Mouse (Mus musculus): Measurements from ENCODE around the gene Tcf12.

Tcf12 gene

GRCm38 (mm10) chr9:72085017-72085416 lies 26.7 kb downstream of the Tcf12 start:
- DNase-seq (ENCODE audit: low spot score) = no peak

DNA sequence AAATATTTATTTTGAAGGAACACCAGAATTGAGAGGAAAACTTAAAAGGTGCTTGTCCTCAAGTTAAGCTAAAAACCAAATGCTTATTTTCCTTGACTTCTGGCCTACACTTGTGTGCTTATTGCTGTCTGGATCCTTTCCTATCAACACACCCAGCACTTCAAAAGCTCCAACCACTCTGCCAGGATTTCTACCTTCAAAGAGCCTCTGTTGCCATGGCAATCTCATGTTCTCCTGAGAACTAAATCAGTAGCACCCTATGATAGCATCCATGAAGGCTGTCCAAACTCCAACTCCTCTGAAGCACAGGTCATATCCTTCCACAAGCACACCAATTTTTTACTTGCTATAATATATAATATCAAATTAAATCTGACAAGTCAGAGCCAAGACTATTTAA lies 27.5 kb downstream of the Tcf12 start:
- DNase-seq (ENCODE audit: low spot score) = peak; percentile 12

GRCm38 (mm10) chr9:72076158-72076557 lies 35.5 kb downstream of the Tcf12 start:
- DNase-seq (ENCODE audit: low spot score) = no peak

DNA sequence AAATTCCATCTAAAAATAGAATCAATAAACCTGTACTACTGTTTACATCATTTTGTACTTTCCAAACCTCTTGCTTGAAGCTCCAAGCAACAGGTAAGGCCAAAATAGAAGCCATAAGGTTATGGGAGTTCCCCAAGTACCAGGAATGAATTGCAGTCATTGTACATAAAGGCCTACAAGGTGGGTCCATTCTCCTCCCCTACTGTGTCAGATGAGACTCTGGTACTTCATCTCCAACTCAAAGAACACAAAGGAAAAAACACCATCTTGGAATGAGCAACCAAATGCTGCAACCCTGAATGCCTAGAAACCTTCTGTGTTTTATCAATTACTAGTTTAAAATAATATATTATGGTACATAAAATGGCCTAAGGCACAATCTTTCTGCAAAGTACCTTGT lies 45.5 kb downstream of the Tcf12 start:
- no peak for DNase-seq (ENCODE audit: low spot score)

GRCm38 (mm10) chr9:72053144-72053543 lies 58.5 kb downstream of the Tcf12 start:
- no peak for DNase-seq (ENCODE audit: low spot score)

DNA sequence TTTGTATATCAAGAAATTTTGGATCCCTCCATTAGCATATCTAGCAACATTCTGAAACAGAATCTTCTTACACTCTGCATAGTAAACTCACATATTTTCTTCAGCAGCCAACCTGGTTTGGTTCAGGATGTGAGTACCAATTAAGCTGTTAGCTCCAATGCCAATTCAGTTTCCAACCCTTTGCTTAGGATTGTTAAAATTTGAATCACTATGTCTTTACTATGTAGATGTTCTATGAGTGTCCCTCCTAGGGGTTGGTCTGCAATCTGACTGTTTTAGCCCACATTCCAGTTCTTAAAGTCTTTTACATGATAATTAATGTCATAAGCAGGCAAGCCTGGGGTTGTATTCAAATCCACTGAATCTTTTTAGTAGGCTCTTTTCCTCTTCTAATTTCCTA lies 71.5 kb downstream of the Tcf12 start:
- no peak for DNase-seq (ENCODE audit: low spot score)

- no peak for DNase-seq (ENCODE audit: low spot score)
Observed at GRCm38 (mm10) chr9:72039369-72039768, 72.3 kb downstream of the Tcf12 start.

DNA sequence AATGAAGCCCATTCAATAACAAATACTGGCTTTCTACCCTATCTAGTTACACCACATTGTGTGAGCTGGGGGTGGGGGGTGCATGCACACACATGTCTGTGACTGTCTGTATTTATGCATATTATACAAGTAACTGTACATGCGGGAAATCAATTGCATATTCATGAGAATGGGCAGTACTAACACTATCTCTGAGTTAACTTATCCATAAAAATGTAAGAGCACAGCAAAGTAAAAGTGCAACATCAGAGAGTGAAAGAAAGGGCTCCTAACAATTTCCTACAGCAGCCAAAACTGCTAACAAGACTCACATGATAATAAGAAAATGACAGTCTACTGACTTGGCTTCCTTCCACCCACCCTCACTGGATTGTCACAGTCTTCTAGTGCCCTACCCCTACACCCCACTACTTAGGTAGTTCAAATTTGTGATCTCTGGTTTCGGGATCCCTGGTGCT lies 74.6 kb downstream of the Tcf12 start:
- no peak for DNase-seq (ENCODE audit: low spot score)

DNA sequence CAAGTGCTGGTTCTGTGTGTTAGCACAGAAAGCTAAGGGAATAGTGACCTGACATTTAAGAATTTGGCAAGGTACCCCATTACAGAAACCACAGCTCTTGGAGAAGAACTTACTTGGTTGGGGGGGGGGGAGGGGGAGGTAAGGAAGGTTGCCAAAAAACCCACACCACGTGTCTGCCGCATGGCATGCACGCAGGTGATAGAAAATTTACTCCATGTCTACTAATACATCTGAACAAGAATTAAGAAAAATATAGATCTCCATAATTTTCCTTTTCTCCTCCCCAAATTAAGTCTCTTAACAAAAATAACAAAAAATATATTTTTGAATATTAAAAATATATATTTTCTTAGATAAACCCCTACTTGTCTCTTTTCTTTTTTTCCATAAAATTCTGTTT lies 75.4 kb downstream of the Tcf12 start:
- no peak for DNase-seq (ENCODE audit: low spot score)

DNA sequence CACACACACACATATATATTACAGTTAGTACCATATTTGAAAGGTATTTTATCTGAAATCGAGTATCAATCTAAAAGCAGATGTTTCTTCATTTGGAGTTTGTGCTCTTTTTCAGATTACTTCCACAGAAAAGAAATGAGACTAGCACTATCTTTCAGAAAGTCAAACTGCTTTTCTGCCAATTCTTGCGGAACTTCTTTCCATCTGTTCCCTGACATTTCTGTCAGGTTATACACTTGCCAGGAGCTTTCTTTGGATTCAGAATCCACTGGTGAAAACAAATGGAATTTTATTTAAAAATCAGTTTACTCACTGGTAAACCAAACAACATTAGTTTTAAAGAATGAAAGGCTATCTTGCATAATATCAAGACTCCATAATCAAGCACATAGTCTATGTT lies 78.4 kb downstream of the Tcf12 start:
- no peak for DNase-seq (ENCODE audit: low spot score)

- no peak for DNase-seq (ENCODE audit: low spot score)
Observed at GRCm38 (mm10) chr9:72030274-72030673, 81.4 kb downstream of the Tcf12 start.

DNA sequence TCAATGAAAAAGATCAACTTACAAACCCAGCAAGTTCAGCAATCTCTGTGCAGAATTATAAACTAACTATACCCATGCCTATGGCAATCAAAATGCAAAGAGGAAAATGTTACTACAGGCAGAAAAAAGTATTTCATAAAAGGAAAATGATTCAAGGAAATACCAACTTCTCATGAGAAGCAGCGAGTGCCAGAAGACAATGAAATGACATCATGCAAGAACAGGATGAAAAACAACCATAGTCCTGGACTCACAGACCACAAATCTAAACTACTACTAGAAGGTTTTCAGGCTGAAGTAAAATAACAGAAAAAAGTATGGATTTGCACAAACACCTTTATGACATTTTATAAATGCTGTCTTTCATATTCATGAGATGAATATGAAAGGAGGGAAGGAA lies 82.1 kb downstream of the Tcf12 start:
- DNase-seq (ENCODE audit: low spot score) = no peak

DNA sequence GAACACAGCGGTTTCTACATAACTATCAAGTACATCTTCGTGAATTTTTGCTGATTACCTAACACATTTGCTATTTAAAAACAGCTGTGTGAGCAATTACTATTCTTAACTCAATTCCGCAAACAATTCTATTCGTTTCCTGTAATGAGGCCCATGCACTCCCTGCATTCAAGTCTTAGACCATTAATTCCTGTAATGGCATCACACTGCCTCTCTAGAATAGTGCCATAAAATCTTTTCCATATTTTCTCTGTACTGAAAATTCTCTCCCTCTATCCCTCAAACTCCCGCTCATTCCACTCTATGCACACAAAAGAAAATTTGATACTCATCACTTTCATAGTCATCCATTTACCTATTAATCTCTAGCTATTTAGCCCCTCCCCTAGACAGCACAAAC lies 88.4 kb downstream of the Tcf12 start:
- DNase-seq (ENCODE audit: low spot score) = no peak

DNA sequence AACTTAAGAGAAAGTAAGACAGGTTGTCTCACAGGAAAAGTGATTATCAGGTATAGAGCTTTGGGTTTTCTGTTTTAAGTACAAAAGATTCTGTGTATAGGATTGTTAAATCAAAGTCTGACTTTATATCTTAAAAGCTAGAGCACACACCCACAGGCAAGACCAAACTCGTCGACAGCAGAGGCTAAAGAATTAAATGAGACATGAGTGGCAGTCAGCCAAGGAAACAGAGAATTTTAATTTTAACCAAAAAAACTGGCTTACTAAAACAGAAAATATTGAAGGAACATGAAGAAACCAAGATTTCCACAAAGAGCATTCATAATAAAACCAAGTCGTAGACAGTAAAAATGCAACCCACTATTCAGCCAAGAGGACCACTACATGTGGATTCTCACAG lies 90.2 kb downstream of the Tcf12 start:
- no peak for DNase-seq (ENCODE audit: low spot score)

- no peak for DNase-seq (ENCODE audit: low spot score)
Observed at GRCm38 (mm10) chr9:72016021-72016420, 95.7 kb downstream of the Tcf12 start.

GRCm38 (mm10) chr9:72014585-72015381 lies 96.9 kb downstream of the Tcf12 start:
- DNase-seq (ENCODE audit: low spot score) = no peak

DNA sequence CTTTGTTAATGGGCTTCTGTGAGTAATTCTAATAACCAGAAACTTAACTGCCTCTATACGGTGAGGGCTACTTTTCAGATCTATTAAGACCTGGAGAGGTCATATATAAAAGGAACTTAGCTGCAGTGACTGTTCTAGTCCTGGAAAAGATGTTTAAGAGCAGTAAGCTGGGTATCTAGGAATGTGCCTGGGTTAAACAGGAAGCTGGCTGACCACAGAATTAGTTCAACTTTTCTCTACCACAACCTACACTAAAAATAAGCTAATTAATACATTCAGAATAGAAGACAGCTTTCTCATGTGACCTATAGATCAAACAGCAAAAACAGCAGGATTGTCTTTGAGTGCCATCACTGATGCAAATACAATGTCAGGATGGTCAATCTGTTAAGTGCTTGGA lies 98.1 kb downstream of the Tcf12 start:
- no peak for DNase-seq (ENCODE audit: low spot score)

- no peak for DNase-seq (ENCODE audit: low spot score)
Observed at GRCm38 (mm10) chr9:72008634-72009033, 103.0 kb downstream of the Tcf12 start.

DNA sequence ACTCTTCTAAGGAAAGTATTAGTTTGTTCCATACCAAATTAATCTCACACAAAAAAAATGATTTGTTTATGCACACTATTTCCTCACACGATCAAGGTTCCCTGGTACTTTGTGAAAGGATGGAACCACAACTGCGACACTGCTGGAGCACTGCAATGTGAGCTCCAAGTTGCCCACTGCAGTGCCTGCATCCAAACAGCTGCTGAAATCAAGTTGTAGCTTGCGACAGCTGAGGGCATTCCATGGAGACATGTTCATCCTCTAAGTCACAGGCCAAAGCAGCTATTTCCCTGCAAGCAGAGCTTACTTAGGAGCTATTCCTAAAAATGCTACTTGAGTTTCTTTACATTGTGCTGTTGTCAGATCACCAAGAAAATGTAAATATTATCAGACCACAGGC lies 120.5 kb downstream of the Tcf12 start:
- DNase-seq (ENCODE audit: low spot score) = no peak

GRCm38 (mm10) chr9:71990376-71990775 lies 121.3 kb downstream of the Tcf12 start:
- DNase-seq (ENCODE audit: low spot score) = no peak

DNA sequence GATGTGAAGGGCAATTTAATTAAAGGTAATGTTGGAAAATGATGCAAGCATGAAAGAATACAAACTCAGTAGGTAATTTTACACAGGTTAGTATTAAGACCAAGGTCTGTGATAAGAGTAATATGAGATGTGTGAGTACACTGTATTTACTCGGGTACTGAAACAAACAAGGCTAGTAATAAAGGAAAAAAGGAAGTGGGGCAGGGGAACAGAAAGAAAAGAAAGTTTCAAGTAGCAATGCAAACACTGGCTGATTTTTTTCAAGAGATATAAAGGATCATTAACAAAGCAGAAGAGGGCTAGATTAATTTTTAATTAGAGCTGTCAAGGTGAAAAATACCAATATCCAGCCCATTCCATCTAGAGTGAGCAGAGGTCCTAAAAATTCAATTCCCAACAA lies 122.0 kb downstream of the Tcf12 start:
- DNase-seq (ENCODE audit: low spot score) = no peak

- DNase-seq (ENCODE audit: low spot score) = no peak
Observed at GRCm38 (mm10) chr9:71986716-71987115, 125.0 kb downstream of the Tcf12 start.

DNA sequence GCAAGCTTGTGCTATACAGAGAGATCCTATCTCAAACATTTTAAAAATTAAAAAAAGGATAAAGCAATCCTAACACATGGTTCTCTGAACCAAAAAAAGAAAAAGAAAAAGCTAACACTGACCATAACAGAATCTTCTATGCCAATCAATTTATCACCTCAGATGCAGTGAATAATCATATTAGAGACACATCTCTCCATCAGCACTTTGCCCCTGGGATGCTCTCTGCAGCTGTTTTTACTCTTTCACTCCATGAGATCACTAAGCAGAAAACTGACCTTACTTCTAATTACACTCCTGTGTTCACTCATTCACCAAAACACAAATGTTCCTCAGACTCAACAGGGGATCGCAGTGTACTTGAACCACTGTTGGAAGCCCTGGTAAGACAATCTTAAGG lies 128.8 kb downstream of the Tcf12 start:
- DNase-seq (ENCODE audit: low spot score) = no peak

- no peak for DNase-seq (ENCODE audit: low spot score)
Observed at GRCm38 (mm10) chr9:71981071-71981470, 130.6 kb downstream of the Tcf12 start.

Data from ovary, adult 18-20 months (tissue).